Mouse (Mus musculus) E14TG2a.4 (cell line): Measurements from ENCODE around the gene Fam189b.
"Not testable (repeated sequence)": the region's sequence is repeated elsewhere in the genome, so short reads cannot be mapped to it uniquely, and the experiment has no call there.

Experiments used
- H3K27me3 ChIP-seq: 2 replicates; pipeline ENCODE4 v1.6.1; 2014; ENCODE audit warnings: low read length, control low read depth; ENCODE audit not compliant: insufficient read depth
- H3K36me3 ChIP-seq: 2 replicates; pipeline ENCODE4 v1.6.1; 2014; ENCODE audit warnings: low read length, control low read depth; ENCODE audit not compliant: insufficient read depth
- H3K4me1 ChIP-seq: replicated peaks from 2 replicates; pipeline ENCODE4 v1.6.1; 2014; ENCODE audit warnings: low read depth, low read length, control low read depth
- H3K4me3 ChIP-seq: replicated peaks from 2 replicates; pipeline ENCODE4 v1.5.1; 2014; ENCODE audit warnings: mild to moderate bottlenecking, low read length
- H3K9me3 ChIP-seq: 2 replicates; pipeline ENCODE4 v1.6.1; 2014; ENCODE audit warnings: low read length, control low read depth
- CTCF ChIP-seq: conservative IDR thresholded peaks from 2 replicates; pipeline ENCODE4 v1.5.1; 2014; ENCODE audit warnings: low read length
- NANOG ChIP-seq: IDR thresholded peaks from 2 replicates; pipeline ENCODE4 v1.6.1; 2014; ENCODE audit warnings: borderline replicate concordance, low read length, mixed read lengths
- POU5F1 ChIP-seq: IDR thresholded peaks from 2 replicates; pipeline ENCODE4 v1.6.1; 2014; ENCODE audit warnings: low read length, borderline replicate concordance

Fam189b gene

DNA sequence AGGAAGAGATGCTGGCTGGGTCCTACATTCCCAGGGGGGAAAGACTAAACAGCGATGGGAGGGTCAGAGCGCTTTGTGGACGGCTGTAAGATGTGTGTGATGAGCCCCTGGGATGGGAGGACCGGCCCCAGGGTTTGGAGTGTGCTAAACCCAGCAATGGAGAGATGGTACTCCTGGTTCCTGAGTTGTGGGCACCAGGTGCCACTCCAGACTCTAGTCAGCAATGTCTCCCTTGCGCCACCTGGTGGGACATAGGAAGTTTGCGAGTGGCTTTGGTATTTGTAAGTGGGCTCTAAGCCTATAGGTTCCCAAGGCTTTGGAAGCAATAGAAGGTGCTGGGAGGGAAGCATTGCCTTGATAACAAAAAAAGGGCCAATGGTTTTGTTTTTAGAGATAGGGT lies 32.9 kb downstream of the Fam189b start:
- H3K36me3 ChIP-seq: peaks cover 46% of the 10 kb centered on the region
- peak; percentile 81 for TF ChIP-seq CTCF
- no peak for TF ChIP-seq POU5F1
- TF ChIP-seq NANOG: no peak
- no peaks in the 10 kb centered on the region for H3K9me3 ChIP-seq
- H3K4me1 ChIP-seq: peaks cover 58% of the 10 kb centered on the region
- peak overlapping the region; percentile 61 for H3K4me3 ChIP-seq
- H3K27me3 ChIP-seq: peaks cover 10% of the 10 kb centered on the region; the same call in 1 of the 2 replicates

DNA sequence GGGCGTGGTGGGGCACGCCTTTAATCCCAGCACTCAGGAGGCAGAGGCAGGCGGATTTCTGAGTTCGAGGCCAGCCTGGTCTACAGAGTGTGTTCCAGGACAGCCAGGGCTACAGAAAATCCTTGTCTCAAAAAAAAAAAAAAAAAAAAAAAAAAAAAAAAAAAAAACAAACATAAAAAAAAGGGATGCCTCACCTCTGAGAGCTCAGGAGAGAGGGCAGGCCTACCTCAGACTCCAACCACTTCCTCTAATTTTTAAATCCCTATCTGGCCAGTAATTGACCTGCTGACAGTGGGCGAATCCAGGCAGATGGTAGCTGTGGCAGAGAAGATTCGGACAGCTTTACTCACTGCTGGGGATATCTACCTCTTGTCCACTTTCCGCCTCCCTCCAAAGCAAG lies 33.5 kb downstream of the Fam189b start:
- peaks cover 59% of the 10 kb centered on the region for H3K4me1 ChIP-seq
- H3K4me3 ChIP-seq, H3K9me3 ChIP-seq: not testable (repeated sequence)
- H3K27me3 ChIP-seq: peaks cover 10% of the 10 kb centered on the region; the same call in 1 of the 2 replicates
- H3K36me3 ChIP-seq: peaks cover 46% of the 10 kb centered on the region

DNA sequence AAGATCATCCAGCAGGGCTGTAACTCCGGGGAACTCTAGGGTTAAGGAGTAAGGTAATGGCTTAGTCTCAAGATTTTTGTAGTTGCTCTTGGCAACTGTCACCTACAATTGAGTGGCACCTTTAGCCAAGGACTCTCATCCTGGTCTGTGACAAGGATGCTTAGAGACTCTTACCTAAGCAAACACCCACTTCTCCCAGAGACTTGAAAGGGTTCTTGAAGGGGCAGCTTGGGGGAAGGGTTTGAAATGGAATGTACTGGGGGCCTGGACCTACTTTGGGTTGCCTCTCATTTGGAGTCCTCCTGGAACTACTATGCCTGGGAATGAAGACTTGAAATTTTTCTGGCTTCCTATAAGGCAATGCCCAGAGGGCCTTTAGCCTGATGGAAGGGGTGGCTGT lies 35.3 kb downstream of the Fam189b start:
- TF ChIP-seq NANOG (no peak), CTCF (no peak), POU5F1 (no peak)
- H3K4me1 ChIP-seq: peaks cover 52% of the 10 kb centered on the region
- no peaks in the 10 kb centered on the region for H3K9me3 ChIP-seq
- peaks cover 10% of the 10 kb centered on the region; the same call in 1 of the 2 replicates for H3K27me3 ChIP-seq
- H3K4me3 ChIP-seq: no peak overlapping the region
- H3K36me3 ChIP-seq: peaks cover 41% of the 10 kb centered on the region

DNA sequence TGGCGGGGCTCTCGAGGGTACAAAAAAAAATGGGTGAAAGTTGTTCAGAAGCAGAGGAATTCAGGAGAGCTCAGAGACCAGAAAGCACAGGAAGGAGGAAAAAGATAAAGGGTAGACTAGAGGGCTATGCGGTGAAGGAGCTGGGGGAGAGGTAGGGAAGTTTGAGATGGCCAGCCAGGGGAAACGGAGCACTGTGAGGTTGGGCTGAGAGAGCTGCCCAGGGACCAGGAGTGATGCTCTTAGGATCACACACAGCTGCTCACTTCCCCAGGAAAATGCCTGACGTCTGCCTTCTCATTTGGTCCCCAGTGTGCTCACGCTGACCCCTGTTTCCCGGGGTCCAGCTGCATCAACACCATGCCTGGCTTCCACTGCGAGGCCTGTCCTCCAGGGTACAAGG lies 36.6 kb downstream of the Fam189b start:
- Histone ChIP-seq H3K9me3 (no peaks in the 10 kb centered on the region), H3K36me3 (peaks cover 49% of the 10 kb centered on the region), H3K4me1 (peaks cover 62% of the 10 kb centered on the region), H3K27me3 (peaks cover 10% of the 10 kb centered on the region; the same call in 1 of the 2 replicates), H3K4me3 (no peak overlapping the region)
- TF ChIP-seq POU5F1: no peak
- no peak for TF ChIP-seq NANOG
- TF ChIP-seq CTCF: no peak

DNA sequence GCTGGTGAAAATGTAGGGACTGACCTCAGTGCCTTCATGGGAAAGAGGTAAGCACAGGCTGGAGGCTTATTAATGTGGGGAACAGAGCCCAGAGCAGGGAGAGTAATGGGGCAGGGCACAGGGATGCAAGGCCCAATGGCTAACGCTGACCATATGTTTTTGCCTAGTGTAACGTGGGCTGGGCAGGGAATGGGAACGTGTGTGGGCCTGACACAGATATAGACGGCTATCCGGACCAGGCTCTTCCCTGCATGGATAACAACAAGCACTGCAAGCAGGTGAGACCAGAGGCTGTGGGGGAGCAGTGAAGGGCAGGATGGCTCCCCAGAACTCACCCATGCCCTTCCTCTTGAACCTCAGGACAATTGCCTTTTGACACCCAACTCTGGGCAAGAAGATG lies 38.2 kb downstream of the Fam189b start:
- Histone ChIP-seq H3K4me1 (peaks cover 61% of the 10 kb centered on the region), H3K36me3 (peaks cover 49% of the 10 kb centered on the region), H3K4me3 (no peak overlapping the region), H3K27me3 (peaks cover 10% of the 10 kb centered on the region; the same call in 1 of the 2 replicates), H3K9me3 (no peaks in the 10 kb centered on the region)
- no peak for TF ChIP-seq NANOG
- no peak for TF ChIP-seq CTCF
- TF ChIP-seq POU5F1: no peak

DNA sequence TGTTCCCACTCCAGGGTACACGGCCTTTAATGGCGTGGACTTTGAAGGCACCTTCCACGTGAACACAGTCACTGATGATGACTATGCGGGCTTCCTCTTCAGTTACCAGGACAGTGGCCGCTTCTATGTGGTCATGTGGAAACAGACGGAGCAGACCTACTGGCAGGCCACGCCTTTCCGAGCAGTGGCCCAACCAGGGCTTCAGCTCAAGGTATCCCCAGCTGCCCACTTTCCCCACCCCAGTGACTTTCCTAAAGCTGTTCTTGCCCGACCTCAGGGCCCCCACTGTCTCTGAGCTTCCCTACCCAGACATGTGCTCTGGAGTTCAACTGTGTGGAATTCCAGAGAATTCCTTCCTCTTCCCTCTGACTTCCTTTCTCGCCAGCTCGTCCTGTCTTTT lies 41.9 kb downstream of the Fam189b start:
- H3K27me3 ChIP-seq: no peaks in the 10 kb centered on the region
- peaks cover 29% of the 10 kb centered on the region for H3K36me3 ChIP-seq
- peak overlapping the region; percentile 80 for H3K4me3 ChIP-seq
- no peaks in the 10 kb centered on the region for H3K9me3 ChIP-seq
- H3K4me1 ChIP-seq: peaks cover 75% of the 10 kb centered on the region
- TF ChIP-seq CTCF (no peak), POU5F1 (no peak), NANOG (no peak)

DNA sequence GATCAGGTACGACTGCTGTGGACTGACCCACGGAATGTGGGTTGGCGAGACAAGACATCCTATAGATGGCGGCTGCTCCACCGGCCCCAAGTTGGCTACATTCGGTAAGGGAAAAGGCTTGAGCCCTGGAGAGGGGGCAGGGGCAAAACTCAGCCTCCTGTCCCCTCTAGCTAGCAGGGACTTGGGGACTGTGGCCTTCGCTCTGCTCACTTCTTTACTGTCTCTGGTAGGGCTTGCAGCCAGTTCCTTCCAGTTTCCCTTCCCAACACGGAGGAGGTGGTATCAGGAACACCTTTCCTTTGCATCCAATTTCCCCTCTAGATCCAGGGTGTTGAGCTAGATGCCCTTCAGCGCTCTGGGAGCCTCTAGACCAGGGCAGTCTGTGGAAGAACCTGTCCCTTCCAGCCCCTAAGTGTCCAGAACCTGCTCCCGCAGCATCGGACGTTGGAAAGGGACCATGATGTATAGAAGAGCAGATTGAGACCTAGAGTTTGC lies 42.4 kb downstream of the Fam189b start:
- peaks cover 4% of the 10 kb centered on the region; the same call in 1 of the 2 replicates for H3K27me3 ChIP-seq
- no peaks in the 10 kb centered on the region for H3K9me3 ChIP-seq
- peak overlapping the region; percentile 80 for H3K4me3 ChIP-seq
- no peak for TF ChIP-seq POU5F1
- no peak for TF ChIP-seq CTCF
- TF ChIP-seq NANOG: no peak
- peaks cover 78% of the 10 kb centered on the region for H3K4me1 ChIP-seq
- peaks cover 24% of the 10 kb centered on the region for H3K36me3 ChIP-seq

DNA sequence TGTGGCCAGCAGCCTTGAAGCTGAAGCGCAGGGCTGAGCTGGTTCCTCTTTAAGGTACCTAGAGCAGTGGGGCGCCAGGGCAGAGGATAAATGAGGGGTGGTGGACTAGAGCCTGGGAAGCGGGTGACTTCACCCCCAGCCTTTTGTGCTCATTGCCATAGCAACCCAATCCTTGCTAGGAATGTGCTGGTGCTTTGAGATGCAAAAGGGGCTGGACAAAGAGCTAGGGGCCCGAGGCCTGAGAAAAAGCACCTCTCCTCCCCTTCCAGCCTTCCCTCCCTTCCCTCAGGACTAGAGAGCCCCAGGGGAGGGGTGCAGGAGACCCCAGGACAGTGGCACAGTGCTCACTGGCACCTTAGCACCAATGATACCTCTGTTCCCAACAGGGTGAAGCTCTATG lies 43.0 kb downstream of the Fam189b start:
- peaks cover 10% of the 10 kb centered on the region for H3K27me3 ChIP-seq
- H3K9me3 ChIP-seq: no peaks in the 10 kb centered on the region
- H3K4me3 ChIP-seq: peak overlapping the region; percentile 80
- TF ChIP-seq CTCF: no peak
- TF ChIP-seq POU5F1: peak; percentile 74; the same call in 1 of the 2 replicates
- no peak for TF ChIP-seq NANOG
- peaks cover 22% of the 10 kb centered on the region for H3K36me3 ChIP-seq
- H3K4me1 ChIP-seq: peaks cover 78% of the 10 kb centered on the region

DNA sequence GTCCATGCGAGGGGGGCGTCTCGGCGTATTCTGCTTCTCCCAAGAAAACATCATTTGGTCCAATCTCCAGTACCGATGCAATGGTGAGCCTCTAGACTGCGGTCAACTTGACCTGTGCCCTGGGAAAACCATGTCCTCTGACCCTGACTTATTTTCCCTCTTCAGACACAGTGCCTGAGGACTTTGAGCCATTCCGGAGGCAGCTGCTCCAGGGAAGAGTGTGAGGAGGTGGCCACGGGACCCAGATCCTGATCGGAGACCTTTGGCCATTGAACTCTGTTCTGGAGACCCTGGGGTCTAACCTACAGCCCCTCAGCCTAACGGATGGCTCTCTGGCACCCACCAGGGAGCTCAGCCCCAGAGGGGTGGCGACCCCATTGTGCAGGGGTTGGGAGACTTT lies 43.4 kb downstream of the Fam189b start:
- Histone ChIP-seq H3K27me3 (peaks cover 12% of the 10 kb centered on the region), H3K4me3 (peak overlapping the region; percentile 80), H3K36me3 (peaks cover 18% of the 10 kb centered on the region), H3K4me1 (peaks cover 73% of the 10 kb centered on the region), H3K9me3 (no peaks in the 10 kb centered on the region)
- TF ChIP-seq NANOG (no peak), POU5F1 (no peak), CTCF (no peak)
